Mouse (Mus musculus): ENCODE data around the gene Slc1a2. TPM values are rescaled to one million over a fixed set of nuclear protein-coding genes. Genes with fewer than 3 reads are reported as not detected.

Slc1a2 gene
- total RNA-seq, 2 experiments from 2014 or later = not detected

GRCm38 (mm10) chr2:102801899-102802298, 143.4 kb downstream of the Slc1a2 start:
- no peak for ATAC-seq (replicated peaks; ENCODE audit: low FRiP score, low TSS enrichment, poor library complexity, severe bottlenecking)

- ATAC-seq (replicated peaks; ENCODE audit: low FRiP score, low TSS enrichment, poor library complexity, severe bottlenecking) = no peak
Observed at GRCm38 (mm10) chr2:102804109-102804508, 145.7 kb downstream of the Slc1a2 start.

- no peak for ATAC-seq (replicated peaks; ENCODE audit: low FRiP score, low TSS enrichment, poor library complexity, severe bottlenecking)
Observed at GRCm38 (mm10) chr2:102805283-102805682, 146.8 kb downstream of the Slc1a2 start.

GRCm38 (mm10) chr2:102805761-102806496, 147.5 kb downstream of the Slc1a2 start:
- ATAC-seq (replicated peaks; ENCODE audit: low FRiP score, low TSS enrichment, poor library complexity, severe bottlenecking) = no peak

GRCm38 (mm10) chr2:102807633-102808032, 149.2 kb downstream of the Slc1a2 start:
- ATAC-seq (replicated peaks; ENCODE audit: low FRiP score, low TSS enrichment, poor library complexity, severe bottlenecking) = no peak

GRCm38 (mm10) chr2:102809436-102809835, 151.0 kb downstream of the Slc1a2 start:
- ATAC-seq (replicated peaks; ENCODE audit: low FRiP score, low TSS enrichment, poor library complexity, severe bottlenecking) = no peak

GRCm38 (mm10) chr2:102812756-102813155, 154.3 kb downstream of the Slc1a2 start:
- no peak for ATAC-seq (replicated peaks; ENCODE audit: low FRiP score, low TSS enrichment, poor library complexity, severe bottlenecking)

- ATAC-seq (replicated peaks; ENCODE audit: low FRiP score, low TSS enrichment, poor library complexity, severe bottlenecking) = no peak
Observed at GRCm38 (mm10) chr2:102815289-102815809, 156.9 kb downstream of the Slc1a2 start.

- no peak for ATAC-seq (replicated peaks; ENCODE audit: low FRiP score, low TSS enrichment, poor library complexity, severe bottlenecking)
Observed at GRCm38 (mm10) chr2:102820225-102820711, 161.8 kb downstream of the Slc1a2 start.

- ATAC-seq (replicated peaks; ENCODE audit: low FRiP score, low TSS enrichment, poor library complexity, severe bottlenecking) = no peak
Observed at GRCm38 (mm10) chr2:102820790-102821189, 162.3 kb downstream of the Slc1a2 start.

GRCm38 (mm10) chr2:102822036-102822435, 163.6 kb downstream of the Slc1a2 start:
- ATAC-seq (replicated peaks; ENCODE audit: low FRiP score, low TSS enrichment, poor library complexity, severe bottlenecking) = no peak

- no peak for ATAC-seq (replicated peaks; ENCODE audit: low FRiP score, low TSS enrichment, poor library complexity, severe bottlenecking)
Observed at GRCm38 (mm10) chr2:102825961-102826633, 167.6 kb downstream of the Slc1a2 start.

- no peak for ATAC-seq (replicated peaks; ENCODE audit: low FRiP score, low TSS enrichment, poor library complexity, severe bottlenecking)
Observed at GRCm38 (mm10) chr2:102827841-102828240, 169.4 kb downstream of the Slc1a2 start.

GRCm38 (mm10) chr2:102828381-102828780, 169.9 kb downstream of the Slc1a2 start:
- no peak for ATAC-seq (replicated peaks; ENCODE audit: low FRiP score, low TSS enrichment, poor library complexity, severe bottlenecking)

GRCm38 (mm10) chr2:102829201-102829600, 170.7 kb downstream of the Slc1a2 start:
- peak; percentile 90 for ATAC-seq (replicated peaks; ENCODE audit: low FRiP score, low TSS enrichment, poor library complexity, severe bottlenecking)

- ATAC-seq (replicated peaks; ENCODE audit: low FRiP score, low TSS enrichment, poor library complexity, severe bottlenecking) = no peak
Observed at GRCm38 (mm10) chr2:102831547-102831946, 173.1 kb downstream of the Slc1a2 start.

- ATAC-seq (replicated peaks; ENCODE audit: low FRiP score, low TSS enrichment, poor library complexity, severe bottlenecking) = no peak
Observed at GRCm38 (mm10) chr2:102838179-102838578, 179.7 kb downstream of the Slc1a2 start.

Data from megakaryocyte-erythroid progenitor cell, adult 5-6 weeks (primary cell).